Mouse (Mus musculus): ENCODE data around the gene Fahd1. TPM values are rescaled to one million over a fixed set of nuclear protein-coding genes. Genes with fewer than 3 reads are reported as not detected.

Fahd1 gene
- total RNA-seq, 2 experiments from 2014 or later = 38.1 to 44.5 TPM

- no peak for DNase-seq
These were observed 35.4 kb upstream of the Fahd1 start for GRCm38 (mm10) chr17:24885356-24886133.

- DNase-seq = no peak
These were observed 34.2 kb upstream of the Fahd1 start for GRCm38 (mm10) chr17:24884391-24884790.

GRCm38 (mm10) chr17:24881738-24882440, 31.7 kb upstream of the Fahd1 start:
- DNase-seq = no peak

GRCm38 (mm10) chr17:24878531-24878930, 28.4 kb upstream of the Fahd1 start:
- no peak for DNase-seq

- peak; percentile 71 for DNase-seq
These were observed 27.9 kb upstream of the Fahd1 start for GRCm38 (mm10) chr17:24878117-24878397.

GRCm38 (mm10) chr17:24877336-24878116, 27.4 kb upstream of the Fahd1 start:
- DNase-seq = peak; percentile 55

GRCm38 (mm10) chr17:24874989-24875388, 24.8 kb upstream of the Fahd1 start:
- no peak for DNase-seq

- DNase-seq = no peak
These were observed 24.2 kb upstream of the Fahd1 start for GRCm38 (mm10) chr17:24874405-24874745.

GRCm38 (mm10) chr17:24873695-24874404, 23.7 kb upstream of the Fahd1 start:
- DNase-seq = no peak

GRCm38 (mm10) chr17:24867914-24868313, 17.8 kb upstream of the Fahd1 start:
- no peak for DNase-seq

- DNase-seq = no peak
These were observed 15.6 kb upstream of the Fahd1 start, which contains the start of gene Igfals for GRCm38 (mm10) chr17:24865776-24866175. Igfals (plus strand) TSS chr17:24865997.

GRCm38 (mm10) chr17:24861785-24862184, 11.6 kb upstream of the Fahd1 start:
- no peak for DNase-seq

- no peak for DNase-seq
These were observed 9.9 kb upstream of the Fahd1 start for GRCm38 (mm10) chr17:24860076-24860475.

- no peak for DNase-seq
These were observed 8.8 kb upstream of the Fahd1 start for GRCm38 (mm10) chr17:24858967-24859366.

- DNase-seq = no peak
These were observed 7.8 kb upstream of the Fahd1 start for GRCm38 (mm10) chr17:24857831-24858470.

- DNase-seq = no peak
These were observed 6.4 kb upstream of the Fahd1 start for GRCm38 (mm10) chr17:24856589-24856988.

- no peak for DNase-seq
These were observed 5.8 kb upstream of the Fahd1 start for GRCm38 (mm10) chr17:24855838-24856464.

- no peak for DNase-seq
These were observed 1.4 kb upstream of the Fahd1 start for GRCm38 (mm10) chr17:24851381-24852125.

- no peak for DNase-seq
These were observed 586 bp upstream of the Fahd1 start for GRCm38 (mm10) chr17:24850773-24851127.

- DNase-seq = no peak
These were observed 465 bp downstream of the Fahd1 start for GRCm38 (mm10) chr17:24849733-24850064.

- DNase-seq = no peak
These were observed 1.5 kb downstream of the Fahd1 start for GRCm38 (mm10) chr17:24848600-24849031.

Data from gastrocnemius, postnatal 25 days (tissue).